Mouse (Mus musculus) cerebellum, adult 2 months (tissue): ENCODE measurements around the gene Baiap2l1.

Experiments
- CTCF ChIP-seq: fragments of 200-500 bp; IDR thresholded peaks from 2 replicates; pipeline ENCODE4 v1.5.1; 2011; ENCODE audit warnings: low read depth, mild to moderate bottlenecking, control low read depth, low read length, moderate library complexity, borderline replicate concordance; ENCODE audit not compliant: insufficient read depth
- POLR2A ChIP-seq: fragments of 200-500 bp; IDR thresholded peaks from 2 replicates; pipeline ENCODE4 v1.6.1; 2011; ENCODE audit warnings: low read length, control low read depth, borderline replicate concordance; ENCODE audit not compliant: insufficient read depth

GRCm38 (mm10) chr5:144387851-144388250, 29.9 kb upstream of the Baiap2l1 start:
- TF ChIP-seq CTCF (peak; percentile 73), POLR2A (no peak)
